Mouse (Mus musculus) heart, postnatal 0 days (tissue): ENCODE measurements around the gene Map4. TPM values are rescaled to one million over a fixed set of nuclear protein-coding genes. Genes with fewer than 3 reads are reported as not detected.

Source experiments
- ATAC-seq: fragments of 200-750 bp; cut with Nextera tagmentation; 2 replicates; pipeline ENCODE4 v1.8.0; 2017; ENCODE audit warnings: low read depth, moderate number of reproducible peaks, moderate library complexity; ENCODE audit not compliant: insufficient read depth
- DNase-seq: peaks from one replicate; pipeline ENCODE4 v3.0.0-alpha.2; 2016; ENCODE audit warnings: low spot score
- H3K27ac ChIP-seq: fragments of 300-500 bp; sonication (generic); 2 replicates; pipeline ENCODE4 v1.5.1; 2014; ENCODE audit warnings: low read depth, mild to moderate bottlenecking
- H3K27me3 ChIP-seq: fragments of 300-500 bp; sonication (generic); 2 replicates; pipeline ENCODE4 v1.6.1; 2014; ENCODE audit warnings: low read length, mixed read lengths; ENCODE audit not compliant: control insufficient read depth, insufficient read depth
- H3K36me3 ChIP-seq: fragments of 300-500 bp; sonication (generic); replicated peaks from 2 replicates; pipeline ENCODE4 v1.6.1; 2014; ENCODE audit warnings: low read length, mixed read lengths; ENCODE audit not compliant: control insufficient read depth, insufficient read depth
- H3K4me1 ChIP-seq: fragments of 300-500 bp; sonication (generic); 2 replicates; pipeline ENCODE4 v1.6.1; 2014; ENCODE audit warnings: antibody characterized with exemption; ENCODE audit not compliant: control insufficient read depth, insufficient read depth
- H3K4me2 ChIP-seq: fragments of 300-500 bp; sonication (generic); 2 replicates; pipeline ENCODE4 v1.6.1; 2014; ENCODE audit warnings: low read depth, mild to moderate bottlenecking, low read length, moderate library complexity
- H3K4me3 ChIP-seq: fragments of 300-500 bp; sonication (generic); 2 replicates; pipeline ENCODE4 v1.5.1; 2014; ENCODE audit warnings: low read depth, low read length
- H3K9ac ChIP-seq: fragments of 300-500 bp; sonication (generic); replicated peaks from 2 replicates; pipeline ENCODE4 v1.6.1; 2014; ENCODE audit warnings: low read depth, low read length, mixed read lengths
- H3K9me3 ChIP-seq: fragments of 300-500 bp; sonication (generic); replicated peaks from 2 replicates; pipeline ENCODE4 v1.6.1; 2016; ENCODE audit warnings: low read length; ENCODE audit not compliant: control insufficient read depth
- CTCF ChIP-seq: IDR thresholded peaks from 2 replicates; pipeline ENCODE4 v1.5.1; 2016; ENCODE audit warnings: antibody characterized with exemption, control low read depth, low read depth
- EP300 ChIP-seq: IDR thresholded peaks from 2 replicates; pipeline ENCODE4 v1.6.1; 2016; ENCODE audit warnings: antibody characterized with exemption, low read depth
- WGBS: fragments of 180-500 bp; shearing (Covaris S2); extraction: QIAGEN DNeasy Blood & Tissue Kit; methylation state at CpG from one replicate; pipeline ENCODE4 v1.1.7; 2014; 5-methylcytosine and 5-hydroxymethylcytosine counted together
- polyA plus RNA-seq: library from polyadenylated mRNA; unstranded; fragments of >200 nt; fragmentation: Nextera tagmentation; extraction: Ambion mirVana; gene quantifications from 2 replicates; pipeline ENCODE4 v1.2.1, GENCODE M21; 2015
- total RNA-seq: library from RNA; depleted of rRNA; stranded (reverse); fragments of >200 nt; gene quantifications from 2 replicates; pipeline ENCODE4 v1.2.3, GENCODE M21; 2014; ENCODE audit warnings: low replicate concordance

The Map4 gene
- total and polyA plus RNA-seq, 2 experiments from 2014 or later: 54.2 to 145 TPM

DNA sequence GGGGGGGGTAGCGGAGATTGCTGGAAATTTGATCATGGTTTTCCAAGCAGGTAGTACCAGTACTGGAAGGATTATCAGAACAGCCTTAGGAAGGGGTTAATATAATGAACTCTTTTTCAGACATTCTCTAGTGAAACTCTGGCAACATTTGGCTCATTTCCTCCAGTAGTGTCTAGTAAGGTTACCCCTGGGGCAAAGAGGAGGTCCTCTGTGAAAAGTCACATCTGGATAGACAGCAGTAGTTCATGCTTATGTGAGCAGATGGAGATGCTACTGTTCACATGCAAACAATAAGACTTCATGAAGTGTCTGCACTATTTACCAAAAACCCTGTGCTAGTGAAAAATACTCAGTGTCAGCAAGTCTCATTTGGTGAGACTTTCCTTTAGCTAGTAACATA lies 125.9 kb downstream of the Map4 start:
- peak overlapping the region; percentile 25; the same call in 1 of the 2 replicates for H3K27ac ChIP-seq
- no peaks in the 10 kb centered on the region for H3K36me3 ChIP-seq
- DNase-seq (no peak), ATAC-seq (no peak)
- H3K9ac ChIP-seq: no peak overlapping the region
- H3K9me3 ChIP-seq: no peaks in the 10 kb centered on the region
- H3K27me3 ChIP-seq: no peaks in the 10 kb centered on the region
- H3K4me3 ChIP-seq: no peak overlapping the region
- 93% methylated on average over 1 of the region's 1 CpGs for WGBS
- no peak overlapping the region for H3K4me2 ChIP-seq
- peaks cover 24% of the 10 kb centered on the region for H3K4me1 ChIP-seq
- no peak for TF ChIP-seq CTCF
- TF ChIP-seq EP300: no peak

DNA sequence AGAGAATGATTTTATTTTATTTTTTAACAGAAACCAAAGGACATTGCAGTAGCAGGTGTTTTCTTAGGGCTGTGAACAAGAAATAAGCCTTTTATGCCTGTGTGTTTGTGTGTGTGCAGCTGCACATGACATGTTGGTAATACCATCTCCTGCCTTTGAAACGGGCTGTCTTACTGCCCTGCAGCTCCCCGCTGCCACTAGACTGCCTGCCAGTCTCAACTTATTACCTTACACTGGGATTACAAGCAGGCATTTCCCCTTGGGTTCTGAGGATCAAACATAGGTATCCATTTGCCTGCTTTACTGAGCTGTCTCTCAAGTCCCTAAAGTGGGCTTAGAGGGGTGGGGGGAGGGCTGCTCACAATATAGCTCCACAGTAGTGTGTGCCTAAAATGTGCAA lies 129.5 kb downstream of the Map4 start:
- H3K36me3 ChIP-seq: peaks cover 13% of the 10 kb centered on the region
- DNase-seq: no peak
- TF ChIP-seq EP300 (no peak), CTCF (no peak)
- no peak overlapping the region for H3K4me3 ChIP-seq
- H3K4me2 ChIP-seq: no peak overlapping the region
- H3K9me3 ChIP-seq: no peaks in the 10 kb centered on the region
- H3K27ac ChIP-seq: no peak overlapping the region; the same call in 1 of the 2 replicates
- WGBS: 87% methylated on average over 2 of the region's 2 CpGs
- no peaks in the 10 kb centered on the region for H3K27me3 ChIP-seq
- peaks cover 7% of the 10 kb centered on the region for H3K4me1 ChIP-seq
- no peak for ATAC-seq
- no peak overlapping the region for H3K9ac ChIP-seq

DNA sequence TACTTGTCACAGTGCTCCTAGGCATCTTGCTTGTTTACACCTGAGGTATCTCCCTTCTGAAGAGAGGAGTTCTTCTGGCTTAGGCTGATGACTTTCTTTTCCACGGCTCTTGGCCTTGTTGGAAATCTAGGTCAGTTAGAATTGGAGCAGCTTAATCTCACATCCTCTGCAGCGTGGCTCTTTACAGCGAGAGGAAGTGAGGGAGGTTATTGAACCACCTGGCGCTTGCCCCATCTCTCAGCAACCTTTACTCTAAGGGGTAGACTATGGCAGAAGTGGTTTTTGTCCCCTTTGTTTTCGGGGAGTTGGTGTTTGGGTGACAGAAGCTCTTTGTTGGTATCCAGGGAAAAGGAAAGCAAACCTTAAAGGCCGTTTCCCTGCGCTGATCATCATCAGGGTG lies 131.1 kb downstream of the Map4 start:
- H3K9me3 ChIP-seq: no peaks in the 10 kb centered on the region
- TF ChIP-seq CTCF (no peak), EP300 (no peak)
- H3K4me2 ChIP-seq: no peak overlapping the region
- peak overlapping the region; percentile 56; the same call in 1 of the 2 replicates for H3K27ac ChIP-seq
- no peak for DNase-seq
- ATAC-seq: no peak
- peaks cover 28% of the 10 kb centered on the region for H3K36me3 ChIP-seq
- 75% methylated on average over 7 of the region's 7 CpGs for WGBS
- peaks cover 7% of the 10 kb centered on the region for H3K4me1 ChIP-seq
- H3K9ac ChIP-seq: no peak overlapping the region
- H3K4me3 ChIP-seq: no peak overlapping the region
- no peaks in the 10 kb centered on the region for H3K27me3 ChIP-seq

DNA sequence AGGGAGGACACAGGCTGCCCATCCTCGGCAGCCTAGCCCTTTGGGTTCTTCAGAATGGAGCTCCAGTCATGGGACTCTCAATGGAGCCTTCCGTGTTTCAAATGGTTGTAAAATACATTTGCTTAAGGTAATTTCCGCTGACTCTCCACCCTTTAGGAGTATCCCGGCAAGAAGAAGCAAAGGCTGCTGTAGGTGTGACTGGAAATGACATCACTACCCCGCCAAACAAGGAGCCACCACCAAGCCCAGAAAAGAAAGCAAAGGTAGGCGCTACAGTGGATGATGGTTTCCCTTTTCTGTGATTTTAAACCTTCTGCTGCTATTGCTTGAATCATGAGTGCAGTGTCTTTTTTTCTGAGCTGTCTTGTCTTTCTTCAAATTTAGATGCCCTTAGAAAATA lies 131.6 kb downstream of the Map4 start:
- no peak overlapping the region for H3K9ac ChIP-seq
- no peaks in the 10 kb centered on the region for H3K27me3 ChIP-seq
- no peak overlapping the region for H3K4me3 ChIP-seq
- H3K4me1 ChIP-seq: peaks cover 7% of the 10 kb centered on the region
- DNase-seq (no peak), ATAC-seq (no peak)
- H3K4me2 ChIP-seq: no peak overlapping the region
- peak overlapping the region; percentile 56; the same call in 1 of the 2 replicates for H3K27ac ChIP-seq
- TF ChIP-seq CTCF (no peak), EP300 (no peak)
- no peaks in the 10 kb centered on the region for H3K9me3 ChIP-seq
- 87% methylated on average over 6 of the region's 6 CpGs for WGBS
- H3K36me3 ChIP-seq: peaks cover 32% of the 10 kb centered on the region

- H3K4me1 ChIP-seq: no peaks in the 10 kb centered on the region
- H3K9ac ChIP-seq: no peak overlapping the region
- TF ChIP-seq EP300: no peak
- no peak for TF ChIP-seq CTCF
- peaks cover 50% of the 10 kb centered on the region for H3K36me3 ChIP-seq
- DNase-seq (no peak), ATAC-seq (no peak)
- no peak overlapping the region for H3K4me2 ChIP-seq
- H3K27me3 ChIP-seq: no peaks in the 10 kb centered on the region
- H3K4me3 ChIP-seq: no peak overlapping the region
- no peak overlapping the region for H3K27ac ChIP-seq
- H3K9me3 ChIP-seq: no peaks in the 10 kb centered on the region
Observed at GRCm38 (mm10) chr9:110064641-110065040, 133.4 kb downstream of the Map4 start.

GRCm38 (mm10) chr9:110068745-110069144 lies 137.5 kb downstream of the Map4 start:
- Histone ChIP-seq H3K36me3 (peaks cover 84% of the 10 kb centered on the region), H3K27me3 (no peaks in the 10 kb centered on the region), H3K4me1 (0 out of 2 replicates have a peak, but pooled peaks cover 8% of the 10 kb centered on the region), H3K27ac (0 out of 2 replicates have a peak overlapping the region, but pooled peaks have one; percentile 11), H3K9me3 (no peaks in the 10 kb centered on the region), H3K4me3 (no peak overlapping the region), H3K4me2 (no peak overlapping the region), H3K9ac (no peak overlapping the region)
- TF ChIP-seq CTCF (no peak), EP300 (no peak)
- DNase-seq (no peak), ATAC-seq (no peak)
- WGBS: 78% methylated on average over 6 of the region's 6 CpGs
